Mouse (Mus musculus) embryonic facial prominence, embryonic 12.5 days (tissue): ENCODE measurements at regions not wholly inside any gene's neighbourhood (a gene's known extent, or its start where the extent isn't known, plus 50 kb on each side); places are given as distances from the start of the nearest gene placed in this dataset.

Experiments
- ATAC-seq: fragments of 200-750 bp; cut with Nextera tagmentation; 2 replicates; pipeline ENCODE4 v1.8.0; 2017; ENCODE audit not compliant: insufficient number of reproducible peaks, insufficient read depth, low FRiP score, low TSS enrichment
- H3K27ac ChIP-seq: fragments of 300-500 bp; sonication (generic); 2 replicates; pipeline ENCODE4 v1.5.1; 2016; ENCODE audit warnings: mild to moderate bottlenecking
- H3K27me3 ChIP-seq: fragments of 300-500 bp; sonication (generic); 2 replicates; pipeline ENCODE4 v1.6.1; 2016; ENCODE audit warnings: mild to moderate bottlenecking, moderate library complexity
- H3K36me3 ChIP-seq: fragments of 300-500 bp; sonication (generic); 2 replicates; pipeline ENCODE4 v1.6.1; 2016; ENCODE audit warnings: mild to moderate bottlenecking
- H3K4me1 ChIP-seq: fragments of 300-500 bp; sonication (generic); 2 replicates; pipeline ENCODE4 v1.6.1; 2016
- H3K4me2 ChIP-seq: fragments of 300-500 bp; sonication (generic); replicated peaks from 2 replicates; pipeline ENCODE4 v1.6.1; 2016; ENCODE audit warnings: mild to moderate bottlenecking, moderate library complexity
- H3K4me3 ChIP-seq: fragments of 300-500 bp; sonication (generic); 2 replicates; pipeline ENCODE4 v1.5.1; 2016; ENCODE audit warnings: mild to moderate bottlenecking
- H3K9ac ChIP-seq: fragments of 300-500 bp; sonication (generic); 2 replicates; pipeline ENCODE4 v1.6.1; 2016; ENCODE audit warnings: mild to moderate bottlenecking, moderate library complexity
- H3K9me3 ChIP-seq: fragments of 300-500 bp; sonication (generic); 2 replicates; pipeline ENCODE4 v1.6.1; 2016; ENCODE audit warnings: mild to moderate bottlenecking, moderate library complexity
- WGBS: fragments of 180-500 bp; shearing (Covaris S2); methylation state at CpG from one replicate; pipeline ENCODE4 v1.1.7; 2016; 5-methylcytosine and 5-hydroxymethylcytosine counted together

DNA sequence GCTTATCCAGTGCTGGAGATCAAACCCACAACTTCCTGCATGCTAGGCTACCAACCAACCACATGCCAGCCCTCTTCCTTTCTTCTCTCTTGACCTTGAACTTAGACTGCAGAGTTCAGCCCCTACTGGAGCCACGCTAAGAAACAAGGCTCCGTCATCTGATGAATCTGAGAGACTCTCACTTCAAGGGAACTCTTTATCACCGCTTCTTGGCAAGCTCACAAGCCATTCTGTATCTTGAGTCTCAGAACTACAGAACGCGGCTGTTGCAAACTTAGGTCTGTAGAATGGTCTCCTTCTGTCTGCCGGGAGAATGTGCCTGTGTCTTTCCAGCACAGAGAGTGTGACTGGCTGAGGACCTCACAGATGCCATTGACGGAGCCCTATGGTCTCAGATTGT lies 69.1 kb upstream of the Kazn start:
- no peaks in the 10 kb centered on the region for H3K27me3 ChIP-seq
- no peaks in the 10 kb centered on the region for H3K36me3 ChIP-seq
- no peak overlapping the region for H3K27ac ChIP-seq
- no peak overlapping the region for H3K4me3 ChIP-seq
- H3K9ac ChIP-seq = no peak overlapping the region
- ATAC-seq = no peak
- no peak overlapping the region for H3K4me2 ChIP-seq
- WGBS = 87% methylated on average over 7 of the region's 7 CpGs
- 0 out of 2 replicates have a peak, but pooled peaks cover 4% of the 10 kb centered on the region for H3K4me1 ChIP-seq
- H3K9me3 ChIP-seq = peaks cover 5% of the 10 kb centered on the region; the same call in 1 of the 2 replicates

DNA sequence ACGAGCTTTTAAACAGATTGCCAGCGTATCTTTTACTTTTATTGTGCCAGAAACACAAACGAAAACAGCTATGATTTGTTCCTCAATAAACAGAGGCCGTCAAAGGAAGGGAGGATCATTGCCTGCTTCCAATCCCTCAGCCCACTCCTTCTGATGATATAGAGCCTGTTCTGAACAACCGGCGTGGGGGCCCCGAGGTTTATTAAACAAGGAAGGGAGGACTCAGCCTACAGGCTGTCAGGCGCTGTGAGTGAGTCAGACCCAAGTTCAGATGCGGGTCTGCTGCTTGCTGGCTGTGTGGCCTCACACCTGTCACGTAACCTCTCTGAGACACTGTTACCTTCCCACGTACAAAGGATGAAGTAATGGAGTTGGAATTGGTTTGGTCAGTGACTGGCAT lies 68.1 kb upstream of the Kazn start:
- Histone ChIP-seq H3K27me3 (no peaks in the 10 kb centered on the region), H3K27ac (no peak overlapping the region), H3K4me2 (no peak overlapping the region), H3K4me3 (no peak overlapping the region), H3K9me3 (peaks cover 5% of the 10 kb centered on the region; the same call in 1 of the 2 replicates), H3K4me1 (peaks cover 12% of the 10 kb centered on the region), H3K9ac (no peak overlapping the region), H3K36me3 (no peaks in the 10 kb centered on the region)
- 80% methylated on average over 11 of the region's 11 CpGs for WGBS
- no peak for ATAC-seq

GRCm38 (mm10) chr4:142306076-142306475 lies 66.9 kb upstream of the Kazn start:
- ATAC-seq = no peak
- no peaks in the 10 kb centered on the region for H3K9me3 ChIP-seq
- H3K9ac ChIP-seq = no peak overlapping the region
- no peaks in the 10 kb centered on the region for H3K27me3 ChIP-seq
- WGBS = 69% methylated on average over 14 of the region's 14 CpGs
- no peak overlapping the region for H3K4me2 ChIP-seq
- H3K4me1 ChIP-seq = peaks cover 23% of the 10 kb centered on the region
- H3K4me3 ChIP-seq = no peak overlapping the region
- no peaks in the 10 kb centered on the region for H3K36me3 ChIP-seq
- no peak overlapping the region for H3K27ac ChIP-seq

DNA sequence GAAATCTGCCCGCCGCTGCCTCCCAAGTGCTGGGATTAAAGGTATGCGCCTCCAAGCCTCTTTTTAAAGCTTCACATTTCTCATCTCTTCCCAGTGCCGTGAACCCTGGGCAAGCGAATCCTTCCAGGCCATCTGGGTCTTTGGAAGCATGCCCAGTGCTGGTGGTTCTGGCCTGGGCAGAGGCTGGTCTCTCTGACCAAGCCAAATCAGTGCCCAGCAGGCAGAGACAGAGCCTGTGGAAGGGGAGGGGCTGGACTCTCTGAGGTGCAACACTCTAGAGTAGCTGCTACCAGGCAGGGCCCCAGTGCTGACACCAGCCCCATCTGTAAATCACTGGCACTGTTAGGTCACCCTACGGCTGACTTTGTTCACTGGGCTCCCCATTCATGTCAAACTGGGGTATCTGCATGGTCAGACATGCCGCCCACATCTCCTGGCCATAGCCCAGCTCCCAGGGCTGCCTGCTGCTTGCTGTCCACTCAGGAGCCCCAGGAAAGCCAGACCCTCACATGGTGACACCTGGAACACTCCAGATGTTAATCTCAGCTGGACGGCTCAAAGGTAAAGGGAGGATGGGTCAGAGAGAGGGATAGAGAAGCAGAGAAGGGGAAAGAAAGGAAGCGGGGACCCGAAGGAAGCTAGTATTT lies 64.3 kb upstream of the Kazn start:
- no peaks in the 10 kb centered on the region for H3K27me3 ChIP-seq
- no peak overlapping the region for H3K4me2 ChIP-seq
- no peak for ATAC-seq
- H3K9me3 ChIP-seq = no peaks in the 10 kb centered on the region
- no peak overlapping the region for H3K9ac ChIP-seq
- no peaks in the 10 kb centered on the region for H3K36me3 ChIP-seq
- H3K4me1 ChIP-seq = peaks cover 25% of the 10 kb centered on the region
- no peak overlapping the region for H3K4me3 ChIP-seq
- H3K27ac ChIP-seq = no peak overlapping the region
- 73% methylated on average over 10 of the region's 10 CpGs for WGBS

DNA sequence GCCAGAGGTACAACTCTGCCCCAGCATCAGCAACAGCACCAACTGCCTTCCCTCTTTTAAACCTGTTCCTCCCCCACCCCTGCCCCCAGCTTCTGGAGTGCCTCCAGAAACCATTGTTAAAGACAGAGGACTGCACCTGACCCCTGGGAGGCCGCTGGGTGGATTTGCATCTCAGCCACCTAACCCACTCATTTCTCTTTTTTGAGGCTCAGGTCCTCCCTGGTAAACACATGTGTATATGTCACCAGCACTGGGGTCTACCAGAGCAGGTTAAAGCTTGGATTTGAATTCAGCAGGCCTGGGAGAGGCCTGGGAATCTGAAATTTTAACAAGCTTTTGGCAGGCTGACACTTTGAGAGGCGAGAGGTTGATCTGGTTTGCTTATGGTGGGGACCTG lies 63.5 kb upstream of the Kazn start:
- no peak for ATAC-seq
- H3K9me3 ChIP-seq = no peaks in the 10 kb centered on the region
- no peak overlapping the region for H3K9ac ChIP-seq
- H3K4me2 ChIP-seq = no peak overlapping the region
- H3K4me3 ChIP-seq = no peak overlapping the region
- H3K27ac ChIP-seq = peak overlapping the region; percentile 46; the same call in 1 of the 2 replicates
- 35% methylated on average over 2 of the region's 2 CpGs for WGBS
- no peaks in the 10 kb centered on the region for H3K27me3 ChIP-seq
- peaks cover 25% of the 10 kb centered on the region for H3K4me1 ChIP-seq
- no peaks in the 10 kb centered on the region for H3K36me3 ChIP-seq

- no peak overlapping the region for H3K9ac ChIP-seq
Observed at GRCm38 (mm10) chr4:142302041-142302723, 63.0 kb upstream of the Kazn start.

DNA sequence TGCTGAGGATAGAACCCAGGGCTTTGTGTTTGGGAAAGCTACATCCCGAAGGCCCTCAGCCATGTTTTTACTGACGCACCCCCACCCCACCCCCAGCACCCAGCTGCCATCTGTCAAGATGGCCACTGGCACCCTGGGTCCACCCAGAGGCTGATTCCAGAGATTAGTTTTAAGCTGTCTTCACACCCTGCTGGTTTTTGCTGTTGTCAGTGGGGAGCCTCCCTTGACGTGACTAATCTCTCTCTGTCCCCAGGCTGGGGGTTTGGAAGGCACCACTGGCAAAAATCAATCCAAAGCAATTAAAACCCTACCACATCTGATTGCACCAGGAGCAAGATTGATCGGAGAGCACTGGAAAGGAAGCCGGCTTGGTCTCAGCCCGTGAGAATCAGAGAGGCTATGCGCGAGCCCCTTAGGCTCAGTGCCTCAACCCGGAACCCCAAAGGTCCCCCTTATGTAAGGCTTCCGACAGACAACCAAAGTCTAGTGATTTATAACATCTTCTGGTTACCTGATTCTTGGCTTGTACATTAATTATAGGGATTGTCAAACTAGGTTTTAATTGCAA lies 59.7 kb upstream of the Kazn start:
- no peak overlapping the region for H3K4me3 ChIP-seq
- H3K4me2 ChIP-seq = no peak overlapping the region
- no peaks in the 10 kb centered on the region for H3K36me3 ChIP-seq
- H3K9ac ChIP-seq = no peak overlapping the region
- H3K27ac ChIP-seq = no peak overlapping the region
- 64% methylated on average over 10 of the region's 10 CpGs for WGBS
- H3K27me3 ChIP-seq = no peaks in the 10 kb centered on the region
- H3K4me1 ChIP-seq = peaks cover 30% of the 10 kb centered on the region
- no peak for ATAC-seq
- H3K9me3 ChIP-seq = no peaks in the 10 kb centered on the region

More at GRCm38 (mm10) chr4:142302041-142302723, 63.0 kb upstream of the Kazn start:
- peak overlapping the region; percentile 46; the same call in 1 of the 2 replicates for H3K27ac ChIP-seq
- H3K27me3 ChIP-seq = no peaks in the 10 kb centered on the region
- no peak overlapping the region for H3K4me3 ChIP-seq
- H3K4me2 ChIP-seq = no peak overlapping the region
- peaks cover 25% of the 10 kb centered on the region for H3K4me1 ChIP-seq
- H3K36me3 ChIP-seq = no peaks in the 10 kb centered on the region
- no peak for ATAC-seq
- WGBS = 28% methylated on average over 8 of the region's 8 CpGs
- H3K9me3 ChIP-seq = no peaks in the 10 kb centered on the region

DNA sequence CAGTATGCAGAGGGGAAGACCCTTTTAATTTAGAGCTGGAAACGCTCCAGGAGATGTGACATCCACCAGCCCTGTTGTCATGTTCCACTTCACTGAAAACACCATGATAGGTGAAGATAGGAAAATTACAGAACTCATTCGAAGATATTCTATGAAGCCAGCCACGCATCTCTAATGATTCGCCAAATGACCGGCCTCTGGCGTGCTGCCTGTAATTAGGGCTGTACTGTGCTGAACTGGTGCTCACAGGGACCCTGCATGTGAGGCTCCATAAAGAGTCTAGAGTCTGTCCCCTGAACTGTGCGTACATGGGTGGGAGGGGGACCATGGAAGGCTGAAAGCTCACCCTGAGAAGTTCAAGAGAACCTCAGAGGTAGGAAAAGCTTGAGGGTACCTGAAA lies 53.6 kb upstream of the Kazn start:
- H3K4me3 ChIP-seq = no peak overlapping the region
- no peak for ATAC-seq
- H3K27me3 ChIP-seq = no peaks in the 10 kb centered on the region
- no peaks in the 10 kb centered on the region for H3K36me3 ChIP-seq
- H3K4me2 ChIP-seq = no peak overlapping the region
- no peaks in the 10 kb centered on the region for H3K9me3 ChIP-seq
- 68% methylated on average over 7 of the region's 7 CpGs for WGBS
- no peak overlapping the region for H3K27ac ChIP-seq
- no peak overlapping the region for H3K9ac ChIP-seq
- H3K4me1 ChIP-seq = 0 out of 2 replicates have a peak, but pooled peaks cover 11% of the 10 kb centered on the region

DNA sequence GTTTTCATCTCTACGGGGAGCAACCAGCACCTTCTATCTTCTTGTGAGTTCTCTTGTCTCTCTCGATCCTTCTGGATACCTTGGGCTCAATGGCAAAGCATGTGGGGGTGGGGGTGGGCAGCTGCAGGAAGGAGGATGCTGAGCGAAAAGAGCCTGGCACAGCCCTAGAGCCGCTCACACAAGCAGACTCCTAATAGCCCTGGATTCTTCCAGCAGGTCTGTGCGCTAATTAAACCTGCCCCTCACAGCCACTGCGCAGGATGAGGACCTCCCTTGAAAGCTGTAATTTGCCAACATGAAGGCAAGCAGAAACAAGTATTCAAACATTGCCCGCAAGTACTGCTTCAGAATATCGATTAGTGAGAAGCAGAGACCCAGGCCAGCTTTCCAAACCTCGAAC lies 53.1 kb upstream of the Kazn start:
- no peak for ATAC-seq
- no peak overlapping the region for H3K4me3 ChIP-seq
- 78% methylated on average over 9 of the region's 9 CpGs for WGBS
- no peaks in the 10 kb centered on the region for H3K36me3 ChIP-seq
- no peak overlapping the region for H3K27ac ChIP-seq
- no peak overlapping the region for H3K4me2 ChIP-seq
- no peaks in the 10 kb centered on the region for H3K27me3 ChIP-seq
- 0 out of 2 replicates have a peak, but pooled peaks cover 11% of the 10 kb centered on the region for H3K4me1 ChIP-seq
- H3K9me3 ChIP-seq = no peaks in the 10 kb centered on the region
- no peak overlapping the region for H3K9ac ChIP-seq

GRCm38 (mm10) chr4:142291366-142291765 lies 52.2 kb upstream of the Kazn start:
- Histone ChIP-seq H3K4me2 (no peak overlapping the region), H3K4me3 (no peak overlapping the region), H3K36me3 (no peaks in the 10 kb centered on the region), H3K9ac (no peak overlapping the region), H3K4me1 (0 out of 2 replicates have a peak, but pooled peaks cover 9% of the 10 kb centered on the region), H3K9me3 (no peaks in the 10 kb centered on the region), H3K27me3 (no peaks in the 10 kb centered on the region), H3K27ac (no peak overlapping the region)
- ATAC-seq = no peak
- WGBS = 81% methylated on average over 3 of the region's 3 CpGs
